Mouse (Mus musculus): ENCODE data around the gene Wdr92. TPM values are rescaled to one million over a fixed set of nuclear protein-coding genes. Genes with fewer than 3 reads are reported as not detected.

The Wdr92 gene
- polyA plus RNA-seq (2015; fragmentation: Illumina TruSeq; extraction: RNeasy Lipid Tissue Mini Kit (QIAGEN cat#74804); ENCODE audit: insufficient read depth, low read depth, low replicate concordance) = 2.0 TPM

GRCm38 (mm10) chr11:17181807-17182206 lies at the start of gene Wdr92:
Gene Wdr92 (plus strand): TSS chr11:17182107.

GRCm38 (mm10) chr11:17158858-17159737 lies 22.8 kb upstream of the Wdr92 start, which contains the start of gene Ppp3r1:
Gene Ppp3r1 (plus strand): TSS chr11:17159263.

GRCm38 (mm10) chr11:17211258-17212140 lies 29.6 kb downstream of the Wdr92 start, which contains the start of gene Pno1:
Gene Pno1 (minus strand): TSS chr11:17211568.

GRCm38 (mm10) chr11:17257443-17257842 lies 75.5 kb downstream of the Wdr92 start, which contains the start of gene C1d:
Gene C1d (plus strand): TSS chr11:17257579.

Other genes starting within 250 kb of the Wdr92 start
- gene Fbxo48, start 230.7 kb upstream of the Wdr92 start, polyA plus RNA-seq (2015; fragmentation: Illumina TruSeq; extraction: RNeasy Lipid Tissue Mini Kit (QIAGEN cat#74804); ENCODE audit: insufficient read depth, low read depth, low replicate concordance) = not detected
- gene Cnrip1, start 130.5 kb upstream of the Wdr92 start, polyA plus RNA-seq (2015; fragmentation: Illumina TruSeq; extraction: RNeasy Lipid Tissue Mini Kit (QIAGEN cat#74804); ENCODE audit: insufficient read depth, low read depth, low replicate concordance) = 2.5 TPM
- gene Plek, start 129.7 kb upstream of the Wdr92 start, polyA plus RNA-seq (2015; fragmentation: Illumina TruSeq; extraction: RNeasy Lipid Tissue Mini Kit (QIAGEN cat#74804); ENCODE audit: insufficient read depth, low read depth, low replicate concordance) = 1.4 TPM
- gene Ppp3r1, start 22.8 kb upstream of the Wdr92 start, polyA plus RNA-seq (2015; fragmentation: Illumina TruSeq; extraction: RNeasy Lipid Tissue Mini Kit (QIAGEN cat#74804); ENCODE audit: insufficient read depth, low read depth, low replicate concordance) = 12.6 TPM
- 5.2 TPM for gene Pno1, start 29.5 kb downstream of the Wdr92 start, polyA plus RNA-seq (2015; fragmentation: Illumina TruSeq; extraction: RNeasy Lipid Tissue Mini Kit (QIAGEN cat#74804); ENCODE audit: insufficient read depth, low read depth, low replicate concordance)
- 17.9 TPM for gene C1d, start 75.5 kb downstream of the Wdr92 start, polyA plus RNA-seq (2015; fragmentation: Illumina TruSeq; extraction: RNeasy Lipid Tissue Mini Kit (QIAGEN cat#74804); ENCODE audit: insufficient read depth, low read depth, low replicate concordance)